Mouse (Mus musculus) layer of hippocampus, adult 8-10 months (tissue): ENCODE results near the gene Rnf39. TPM values are rescaled to one million over a fixed set of nuclear protein-coding genes. Genes with fewer than 3 reads are reported as not detected.

Experiments
- DNase-seq, 2 experiments: peaks; one replicate each; pipeline ENCODE4 v3.0.0; 2022; ENCODE audit warnings: low spot score in 2 of 2
- total RNA-seq, 4 experiments: library from RNA; stranded (reverse); gene quantifications; 2 replicates each; pipeline ENCODE4 v1.2.4; 2022

The Rnf39 gene
- 1 to 10 TPM; 3.9 to 4.3 (median 4.2) TPM for total RNA-seq

DNA sequence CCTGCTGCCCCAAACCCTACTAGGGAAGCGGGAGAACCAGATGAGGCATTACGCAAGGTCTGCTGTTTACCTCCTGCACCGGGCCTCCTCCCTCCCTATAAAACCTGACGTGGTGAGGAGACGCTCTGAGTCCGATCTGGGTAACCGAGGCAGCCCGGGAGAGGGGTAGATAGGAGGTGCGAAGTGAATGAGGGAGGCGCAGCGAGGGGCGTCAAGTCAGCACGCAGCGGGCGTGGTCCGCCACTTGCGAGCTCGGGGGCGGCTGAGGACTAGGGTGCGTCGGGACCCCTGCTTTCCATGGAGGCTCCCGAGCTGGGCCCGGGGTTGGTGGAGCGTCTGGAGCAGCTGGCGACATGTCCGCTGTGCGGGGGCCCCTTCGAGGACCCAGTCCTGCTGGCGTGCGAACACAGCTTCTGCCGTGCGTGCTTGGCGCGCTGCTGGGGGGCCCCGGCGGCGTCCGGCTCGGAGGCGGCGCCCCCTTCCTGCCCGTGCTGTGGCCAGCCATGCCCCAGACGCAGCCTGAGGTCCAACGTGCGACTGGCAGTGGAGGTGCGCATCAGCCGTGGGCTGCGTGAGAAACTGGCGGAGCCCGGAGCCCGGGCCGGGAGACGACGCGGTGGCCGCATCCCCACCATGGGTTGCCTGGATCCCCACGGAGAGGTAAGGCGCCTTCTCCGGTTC lies at the start of gene Rnf39:
TSS of gene Rnf39 (plus strand) at position 128 of the 681 bp plus-strand sequence.
- peak in 1 of 2 experiments; percentile 34 for DNase-seq

DNA sequence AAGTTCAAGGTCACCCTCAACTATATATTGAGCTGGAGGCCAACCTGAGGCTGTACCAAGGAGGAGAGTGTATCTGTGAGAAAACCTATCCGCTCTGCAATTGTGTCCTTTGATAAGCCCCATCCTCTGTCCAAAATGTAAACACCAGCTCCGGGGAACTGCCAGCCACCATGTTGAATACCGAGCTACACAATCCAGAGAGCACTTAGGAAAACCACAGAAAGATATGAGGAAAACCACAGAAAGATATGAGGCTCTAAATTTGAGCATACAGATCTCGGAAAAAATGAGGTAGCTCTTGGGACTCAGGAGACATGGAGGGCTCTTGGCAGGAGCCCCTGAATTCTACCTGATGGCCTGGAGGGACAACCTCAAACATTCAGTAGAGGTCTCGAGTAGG lies 49.3 kb upstream of the Rnf39 start:
- DNase-seq = no peak

DNA sequence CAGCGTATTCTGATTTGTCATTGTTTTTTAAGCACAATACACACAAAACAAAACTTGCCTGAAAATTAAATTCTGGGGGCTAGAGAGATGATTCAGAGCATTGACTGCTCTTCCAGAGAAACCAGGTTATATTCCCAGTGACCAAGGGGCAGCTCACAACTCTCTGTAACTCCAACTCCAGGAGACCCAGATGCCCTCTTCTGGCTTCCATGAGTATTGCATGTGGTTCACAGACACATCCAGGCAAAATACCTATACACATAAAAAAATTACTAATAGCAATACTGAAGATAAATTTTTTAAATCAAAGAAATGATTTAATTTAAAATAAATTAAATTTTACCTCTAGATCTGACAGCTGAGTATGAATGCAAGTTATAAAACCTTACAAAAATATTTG lies 46.1 kb upstream of the Rnf39 start:
- DNase-seq = peak in 1 of 2 experiments; percentile 9

DNA sequence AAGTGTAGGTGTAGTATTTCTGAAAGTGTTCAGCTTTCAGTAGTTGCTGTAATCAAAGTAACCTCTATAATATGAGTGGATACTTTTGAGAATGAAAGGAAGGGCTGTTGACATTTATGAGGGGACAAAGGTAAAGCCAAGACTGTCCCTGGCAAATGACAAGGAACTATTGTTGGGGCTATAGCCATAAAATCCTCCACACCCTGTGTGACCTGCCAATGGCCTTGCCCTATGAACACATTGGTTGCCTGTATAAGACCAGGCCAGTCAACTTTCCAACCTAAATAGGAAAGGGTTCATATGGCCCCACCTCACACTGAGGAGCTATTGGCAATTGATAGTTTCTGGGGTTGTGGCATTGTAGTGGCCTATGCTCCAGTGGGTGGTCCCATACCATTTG lies 45.7 kb upstream of the Rnf39 start:
- DNase-seq = no peak

DNA sequence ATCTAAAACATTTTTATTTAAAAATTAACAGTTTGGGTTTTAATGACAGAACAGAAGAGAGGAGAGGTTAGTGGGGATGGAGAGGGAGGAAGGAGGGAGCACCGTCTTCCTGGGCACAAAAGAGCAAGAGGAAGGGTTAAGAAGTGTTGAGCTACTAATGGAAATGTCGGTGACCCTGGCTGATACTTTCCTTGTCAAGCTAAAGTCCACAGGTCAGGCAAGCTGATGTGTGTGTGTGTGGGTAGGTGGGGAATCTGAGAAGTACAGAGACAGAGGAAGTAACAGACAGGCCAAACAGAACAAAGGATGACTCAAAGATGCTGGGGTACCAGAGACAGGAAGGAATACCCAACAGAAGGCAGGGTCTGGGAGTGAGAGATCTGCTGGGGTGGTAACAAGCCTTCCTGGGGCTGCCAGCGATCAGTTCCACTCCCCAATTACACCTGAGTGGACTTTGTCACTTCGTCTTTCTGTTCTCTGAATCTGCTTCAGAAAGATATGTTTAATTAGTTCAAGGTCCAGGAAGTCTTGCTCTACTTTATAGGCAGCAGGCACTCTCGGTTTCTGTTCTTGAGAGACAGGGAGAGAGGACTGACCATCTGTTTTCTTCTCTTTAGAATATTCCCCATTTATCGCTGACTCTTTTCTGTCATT lies 45.0 kb upstream of the Rnf39 start, which contains the start of gene Trim31:
TSS of gene Trim31 (plus strand) at position 567 of the 654 bp plus-strand sequence.
- no peak for DNase-seq

DNA sequence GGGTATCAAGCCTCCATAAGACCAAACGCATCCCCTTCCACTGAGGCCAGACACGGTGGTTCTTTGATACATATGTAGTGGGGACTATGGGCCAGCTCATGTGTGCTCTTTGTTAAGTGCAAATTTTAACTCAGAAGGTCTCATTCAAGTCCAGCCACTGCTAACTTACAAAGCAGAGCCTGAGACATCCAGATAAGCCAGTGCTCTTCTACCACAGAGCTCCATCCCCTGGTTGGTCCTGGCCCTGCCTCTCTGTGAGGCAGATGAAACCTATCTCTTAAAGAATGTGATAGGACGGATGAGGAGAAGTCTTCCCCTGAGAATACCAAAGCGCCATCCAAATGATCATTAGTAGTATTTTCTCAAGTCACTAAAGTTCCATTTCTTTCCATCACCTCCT lies 43.3 kb upstream of the Rnf39 start:
- no peak for DNase-seq

DNA sequence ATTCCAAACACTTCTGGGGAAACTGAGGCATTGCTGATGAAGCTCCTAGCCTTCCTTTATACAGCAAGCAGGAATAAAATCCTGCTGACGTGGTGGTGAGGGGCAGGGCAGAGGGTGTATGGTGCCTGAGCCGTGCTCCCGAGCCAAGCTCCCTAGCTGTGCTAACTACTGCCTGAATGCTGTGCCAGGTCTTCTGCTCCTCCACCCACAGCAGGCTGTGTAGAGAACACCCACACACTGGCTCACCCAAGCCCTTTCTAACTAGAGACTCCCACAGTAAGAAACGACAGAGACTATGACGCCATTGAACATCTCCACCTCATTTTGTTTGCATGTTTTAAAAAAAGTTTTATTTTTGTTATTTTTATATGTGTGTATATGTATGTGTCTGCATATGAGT lies 42.7 kb upstream of the Rnf39 start:
- DNase-seq = peak; percentile 42 to 64

DNA sequence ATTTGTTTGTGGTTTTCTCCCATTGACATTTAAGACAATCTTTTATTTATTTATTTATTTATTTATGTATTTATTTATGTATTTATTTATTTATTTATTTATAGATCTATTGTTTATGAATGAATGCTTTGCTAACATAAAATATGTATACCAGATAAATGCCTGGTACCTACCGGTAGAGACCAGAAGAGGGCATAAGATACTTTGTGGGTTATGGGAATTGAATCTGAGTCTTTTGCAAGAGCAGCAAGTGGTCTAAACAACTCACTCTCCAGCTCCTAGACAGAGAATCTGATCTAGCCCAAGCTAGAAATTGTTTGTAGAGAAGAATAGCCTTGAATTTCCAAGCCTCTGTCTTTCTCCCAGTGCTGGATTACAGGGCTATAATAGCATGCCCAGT lies 42.0 kb upstream of the Rnf39 start:
- DNase-seq = no peak

DNA sequence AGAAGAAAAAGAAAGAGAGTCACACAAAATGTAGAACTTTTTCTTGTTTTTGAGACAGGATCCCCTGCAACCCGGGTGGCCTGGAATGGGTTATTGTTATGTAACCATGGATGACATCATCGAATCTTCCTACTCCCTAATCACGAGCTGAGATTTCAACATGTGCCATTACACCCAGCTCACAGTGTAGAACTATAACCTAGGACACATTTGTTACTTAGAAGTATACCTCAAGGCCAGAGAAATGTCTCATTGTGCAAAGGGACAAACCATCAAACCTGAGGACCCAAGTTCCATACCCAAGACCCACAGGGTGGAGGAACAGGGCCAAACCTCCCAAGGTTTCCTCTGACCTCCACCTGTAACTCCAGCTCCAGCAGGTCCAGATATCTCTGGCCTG lies 39.1 kb upstream of the Rnf39 start:
- no peak for DNase-seq

DNA sequence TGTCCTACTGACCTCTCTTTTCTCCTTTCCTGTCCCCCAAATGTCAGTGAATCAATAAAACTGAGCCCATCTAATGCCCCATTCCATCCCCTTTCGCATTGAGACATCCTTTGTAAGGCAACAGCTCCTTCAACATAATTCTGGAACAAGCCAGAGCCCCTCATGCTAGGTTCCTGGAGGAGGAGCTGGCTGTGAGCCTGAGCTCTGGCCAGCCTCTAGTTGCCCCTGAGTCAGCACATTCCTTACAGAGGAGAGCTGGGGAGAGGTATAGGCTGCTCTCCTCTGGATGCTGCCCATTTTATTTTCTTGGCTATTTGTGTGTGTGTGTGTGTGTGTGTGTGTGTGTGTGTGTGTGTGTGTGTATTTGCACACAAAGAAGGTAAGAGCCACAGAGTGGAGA lies 34.5 kb upstream of the Rnf39 start:
- DNase-seq = no peak

DNA sequence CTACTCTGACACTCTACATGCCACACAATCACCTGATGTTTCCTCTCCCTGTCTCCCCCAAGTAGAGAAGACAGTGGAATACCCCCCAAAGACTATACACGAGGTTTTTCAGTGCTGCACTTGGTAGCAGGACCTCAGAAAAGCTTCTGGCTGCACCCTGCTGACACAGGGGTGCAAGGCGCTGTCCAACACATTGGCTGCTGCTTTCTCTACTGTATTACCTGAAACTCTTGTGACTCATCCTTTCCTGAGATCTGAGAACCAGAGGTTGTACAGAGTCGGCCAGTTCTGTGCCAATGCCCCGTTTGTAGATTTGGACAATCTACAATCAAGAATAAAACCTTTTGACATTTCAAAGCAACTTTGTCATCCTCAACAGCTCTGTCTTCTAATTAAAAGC lies 32.9 kb upstream of the Rnf39 start:
- DNase-seq = no peak

DNA sequence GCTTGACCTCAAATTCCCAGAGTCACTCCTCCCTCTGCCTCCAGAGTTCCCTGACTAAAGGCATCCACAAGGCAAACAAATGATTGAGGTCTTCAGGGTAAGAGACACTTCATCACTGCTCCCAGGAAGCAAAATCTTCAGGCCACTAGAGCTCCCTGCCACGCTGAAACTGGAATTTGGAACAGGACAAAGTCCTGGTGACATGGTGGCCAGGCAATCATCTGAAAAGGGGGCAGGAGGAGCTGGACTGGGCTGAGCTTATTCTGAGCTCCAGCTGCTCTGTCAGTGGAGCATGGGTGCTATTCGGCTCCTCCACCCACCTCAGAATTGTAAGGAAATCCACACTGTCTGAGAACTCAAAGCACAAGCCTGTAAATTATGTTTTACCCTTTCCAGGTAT lies 30.7 kb upstream of the Rnf39 start:
- DNase-seq = no peak

DNA sequence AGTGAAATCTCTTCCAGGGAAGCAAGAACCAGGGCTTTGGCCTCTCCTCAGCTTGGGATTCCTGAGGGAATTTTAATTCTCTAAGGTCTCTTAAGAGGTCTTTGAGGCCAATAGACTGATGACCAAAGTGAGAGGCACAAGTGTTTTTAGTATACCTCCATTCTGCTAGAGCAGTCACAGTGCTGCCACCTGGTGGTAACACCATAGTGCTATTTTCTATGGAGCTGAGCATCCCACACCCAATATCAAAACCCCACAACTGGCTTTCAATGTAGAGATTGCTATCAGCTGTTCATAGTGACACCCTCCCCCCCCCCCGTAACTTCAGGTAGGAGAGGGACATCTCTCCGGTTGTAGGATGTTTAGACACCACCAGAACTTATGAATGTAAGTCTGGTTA lies 28.6 kb upstream of the Rnf39 start:
- DNase-seq = peak; percentile 40 to 81

DNA sequence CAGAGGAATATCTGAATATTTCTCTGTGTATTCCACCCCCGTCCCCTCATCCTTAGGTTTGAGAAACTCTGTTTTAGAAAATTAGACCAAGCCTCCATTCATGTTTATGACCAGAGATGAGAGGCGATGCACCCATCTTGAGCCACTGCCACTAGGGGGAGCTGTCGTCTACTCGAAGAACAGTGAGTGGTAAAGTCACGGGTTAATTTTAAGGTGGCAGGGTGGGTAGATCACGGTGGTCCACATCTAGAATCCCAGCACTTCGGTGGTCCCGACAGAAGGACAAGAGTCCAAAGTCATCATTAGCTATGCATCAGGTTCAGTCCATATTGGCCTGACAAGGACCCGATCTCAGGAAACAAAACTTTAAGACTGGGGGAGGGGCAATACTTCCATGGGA lies 27.6 kb upstream of the Rnf39 start:
- DNase-seq = peak in 1 of 2 experiments; percentile 60

DNA sequence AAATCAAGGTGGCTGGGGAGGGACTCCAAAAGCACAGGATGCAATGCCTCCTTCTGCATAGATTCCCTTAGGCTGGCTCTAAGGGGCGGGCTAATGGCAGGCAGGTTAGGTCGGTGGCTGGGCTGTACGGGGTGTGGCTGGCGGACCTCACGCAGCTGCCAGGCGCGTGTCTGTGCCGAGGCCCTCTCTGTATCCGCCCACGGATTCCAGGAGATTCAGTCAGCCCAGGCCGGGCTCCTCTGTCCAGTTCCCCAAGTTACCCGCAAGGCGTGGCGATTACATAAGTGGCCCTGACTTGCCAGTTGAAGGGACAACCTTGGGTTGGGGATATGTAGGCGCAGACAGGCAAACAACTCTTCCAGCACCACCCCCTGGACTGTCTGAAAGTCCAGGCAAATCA lies 22.5 kb upstream of the Rnf39 start:
- DNase-seq = no peak

DNA sequence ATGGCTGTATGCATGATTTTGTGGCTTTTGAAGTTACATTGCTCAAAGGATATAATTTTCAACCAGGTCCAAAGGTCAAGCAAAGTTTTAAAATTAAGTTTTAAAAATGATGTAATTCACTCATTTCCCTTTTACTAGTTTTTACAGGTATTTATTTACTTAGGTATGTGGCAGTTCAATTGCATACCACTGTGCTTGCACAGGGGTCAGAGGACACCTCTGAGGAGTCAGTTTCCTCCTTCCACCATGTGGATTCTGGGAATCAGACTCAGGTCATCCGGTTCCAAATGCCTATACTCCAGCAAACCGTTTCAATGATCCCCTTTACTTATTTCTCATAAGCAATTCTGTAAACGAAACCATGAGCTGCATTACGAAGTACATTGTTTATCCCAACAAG lies 20.0 kb upstream of the Rnf39 start:
- no peak for DNase-seq

DNA sequence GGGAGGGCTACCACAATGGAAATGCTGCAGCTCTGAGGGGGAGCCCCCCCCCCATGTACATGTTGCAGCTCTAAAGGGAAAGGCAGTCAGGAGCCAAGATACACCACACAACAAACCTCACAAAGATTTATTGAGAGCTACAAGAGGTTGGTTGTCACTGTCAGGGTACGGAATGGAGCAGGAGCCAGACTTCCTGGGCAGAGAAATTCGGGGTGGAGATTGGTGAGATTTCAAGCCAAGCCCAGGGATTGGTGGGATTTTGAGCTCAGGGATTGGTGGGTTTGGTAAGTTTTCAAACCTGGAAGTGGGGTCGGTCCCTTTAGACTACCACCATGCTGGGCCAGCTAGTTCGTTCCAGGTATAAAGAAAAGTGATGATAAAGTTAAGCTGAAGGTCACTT lies 19.2 kb upstream of the Rnf39 start:
- DNase-seq = no peak

DNA sequence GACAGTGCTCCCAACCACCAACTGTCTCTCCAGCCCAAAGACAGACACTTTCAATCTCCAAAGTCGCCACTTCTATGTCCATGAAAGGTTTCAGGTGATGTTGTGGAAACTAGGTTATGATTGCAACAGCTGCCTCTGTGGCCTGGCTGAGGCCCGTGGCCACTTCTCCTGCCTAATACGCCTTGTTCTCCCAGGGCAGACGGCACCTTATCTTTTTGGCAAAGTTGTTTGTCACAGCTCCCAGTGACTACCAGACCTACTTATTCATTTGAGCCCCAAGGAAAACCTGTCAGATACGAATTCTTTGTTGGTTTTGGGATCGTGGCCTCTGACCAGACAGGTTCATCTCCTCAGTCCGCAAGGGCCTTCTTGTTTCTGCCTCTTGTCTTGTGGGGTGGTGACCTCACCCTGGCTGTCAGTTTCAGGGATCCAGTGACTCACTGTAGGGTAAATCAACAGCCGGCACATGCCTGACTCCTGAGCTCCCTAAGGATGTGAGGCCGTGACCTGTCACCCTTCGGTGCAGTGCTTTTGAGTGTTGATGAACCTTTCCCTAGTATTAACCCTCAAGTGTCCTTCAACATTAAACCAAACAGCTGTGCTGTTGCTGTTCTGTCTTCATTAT lies 15.1 kb upstream of the Rnf39 start:
- DNase-seq = no peak

DNA sequence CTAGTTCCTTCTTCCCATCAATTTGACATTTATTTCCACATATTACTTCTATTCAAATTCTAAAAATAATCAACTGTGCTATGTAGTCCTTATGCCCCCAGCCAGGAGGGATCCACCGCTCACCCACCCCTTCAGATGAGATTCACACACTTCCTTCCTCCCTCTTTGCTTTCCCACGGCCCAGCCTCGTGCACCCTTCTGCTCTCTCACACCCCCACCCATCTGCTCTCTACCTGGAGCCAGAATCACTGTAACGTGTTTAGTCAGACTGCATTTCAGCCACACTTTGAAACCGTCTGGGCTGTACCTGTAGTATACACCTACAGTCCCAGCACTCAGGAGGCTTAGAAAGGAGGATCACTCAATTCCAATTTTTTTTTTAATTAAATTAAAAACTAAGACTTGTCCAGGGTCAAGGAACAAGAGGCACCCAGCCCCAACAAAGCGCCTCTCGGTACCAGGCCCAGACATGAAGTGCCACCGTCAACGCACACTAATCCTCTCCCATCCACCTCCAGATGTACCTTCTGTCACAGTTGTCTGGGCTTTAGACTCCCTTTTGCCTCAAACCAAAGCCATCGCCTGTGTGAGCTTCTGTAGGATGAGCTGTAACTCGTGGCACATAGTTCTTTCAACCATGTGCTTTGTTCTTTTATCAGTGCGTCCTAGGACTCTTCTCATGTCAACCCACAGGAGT lies 13.3 kb upstream of the Rnf39 start:
- DNase-seq = no peak

DNA sequence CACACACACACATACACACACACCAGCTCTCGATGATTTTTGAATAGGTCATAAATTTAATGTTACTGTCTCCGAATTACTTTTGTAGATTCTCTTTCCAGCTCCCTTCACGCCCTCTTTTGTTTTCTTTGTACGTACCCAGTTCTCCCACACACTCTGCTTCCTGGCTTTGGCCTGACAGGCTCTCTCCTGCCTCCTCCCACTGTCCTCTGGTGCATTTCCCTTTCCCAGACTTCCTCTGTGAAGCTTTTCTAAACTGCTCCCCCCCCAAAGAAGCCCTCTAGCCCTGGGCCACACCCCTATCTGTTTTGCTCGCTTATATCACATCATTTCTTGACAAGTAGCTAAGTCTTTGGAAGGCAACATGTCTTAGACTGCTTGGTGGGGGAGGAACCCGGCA lies 12.5 kb upstream of the Rnf39 start:
- DNase-seq = no peak

DNA sequence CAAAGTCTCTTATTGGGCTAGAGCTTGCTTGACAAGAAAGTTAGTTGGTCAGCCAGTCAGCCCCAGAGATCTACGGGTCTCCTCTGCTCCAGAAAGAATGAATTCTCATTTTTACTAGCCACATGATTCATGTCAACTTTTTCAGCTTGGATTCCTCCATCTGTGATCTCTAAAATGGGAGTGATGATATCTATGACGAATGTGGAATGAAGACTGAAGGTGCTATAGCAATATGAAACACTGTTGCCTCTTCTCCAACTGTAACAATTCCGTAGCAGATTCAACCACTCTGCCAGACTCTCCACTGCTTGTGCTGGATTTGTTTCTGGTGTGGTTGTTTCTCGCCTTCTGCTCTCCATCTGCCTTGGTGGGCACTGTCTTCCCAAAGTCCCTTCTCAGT lies 11.6 kb upstream of the Rnf39 start:
- no peak for DNase-seq

DNA sequence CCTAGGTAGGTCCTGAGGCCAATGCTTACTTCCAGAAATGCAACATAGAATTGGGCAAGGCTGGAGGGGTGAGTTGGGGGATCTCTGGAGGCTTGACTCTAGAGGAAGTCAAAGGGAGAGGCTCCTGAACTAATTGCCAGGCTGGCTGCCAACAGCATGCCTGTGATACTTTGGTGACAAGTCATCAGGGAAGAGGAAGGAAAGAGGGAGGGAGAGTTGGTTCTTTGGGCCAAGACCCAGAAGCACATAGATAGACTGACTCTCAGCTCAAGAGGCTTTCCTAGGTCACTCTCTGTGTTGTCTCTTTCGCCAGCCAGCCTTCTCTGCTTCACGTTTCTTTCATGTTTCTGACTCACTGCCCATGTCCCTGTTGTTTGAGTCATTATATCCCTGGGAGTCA lies 10.9 kb upstream of the Rnf39 start:
- no peak for DNase-seq
